In genomic region chr8:61404178-61404560, GRCm38 (mm10) we compare ENCODE assay signal across 8 mouse cellular contexts.
A peak's percentile ranks its signal among the peaks of the same experiment; 100 is the strongest.
DNase-seq lines count a peak whose midpoint lies in the region; ATAC-seq and TF ChIP-seq lines count a peak whose summit lies in the region.

No protein-coding gene starts in this region.

- H3K36me3 ChIP-seq in kidney, adult 2 months (ENCODE audit: control insufficient read depth, insufficient read depth, low read length) = no peaks in the 10 kb centered on the region
- H3K36me3 ChIP-seq in forebrain, embryonic 13.5 days (ENCODE audit: poor library complexity, severe bottlenecking) = no peaks in the 10 kb centered on the region
- H3K36me3 ChIP-seq in kidney, postnatal 0 days (ENCODE audit: insufficient read depth, low read length) = no peaks in the 10 kb centered on the region

- no peak overlapping the region; the same call in 1 of the 2 replicates for H3K4me2 ChIP-seq in forebrain, embryonic 13.5 days
- no peak overlapping the region for H3K4me2 ChIP-seq in kidney, postnatal 0 days (ENCODE audit: low read length)

- TF ChIP-seq POLR2A in kidney, adult 2 months (IDR thresholded peaks at IDR 0.05; ENCODE audit: low read depth, low read length) = no peak

- WGBS in kidney, adult 2 months = 50% methylated on average over 3 of the region's 3 CpGs
- 6% methylated on average over 3 of the region's 3 CpGs for WGBS in forebrain, embryonic 13.5 days
- WGBS in kidney, postnatal 0 days = 42% methylated on average over 3 of the region's 3 CpGs

- intact Hi-C loops in left cerebral cortex, adult 2 months (cut with DNase I) = no loop called here

- H3K4me3 ChIP-seq in kidney, adult 2 months (ENCODE audit: insufficient read depth, low read depth, low read length) = no peak overlapping the region
- no peak overlapping the region for H3K4me3 ChIP-seq in forebrain, embryonic 13.5 days
- no peak overlapping the region for H3K4me3 ChIP-seq in kidney, postnatal 0 days (replicated peaks; ENCODE audit: low read depth, low read length)
- H3K4me3 ChIP-seq in left cerebral cortex, adult 2 months = no peak overlapping the region

- TF ChIP-seq CTCF in kidney, adult 2 months (conservative IDR thresholded peaks at IDR 0.05; ENCODE audit: insufficient read depth, insufficient read length, low read depth, low read length) = no peak
- peak; percentile 34; the same call in 1 of the 2 replicates for TF ChIP-seq CTCF in kidney, postnatal 0 days (IDR thresholded peaks at IDR 0.05; ENCODE audit: low read depth)
- no peak for TF ChIP-seq CTCF in left cerebral cortex, adult 2 months (IDR thresholded peaks at IDR 0.05)

- peak; percentile 25 for DNase-seq in kidney, adult 2 months
- DNase-seq in kidney, adult 11 months = no peak
- peak; percentile 35 for DNase-seq in kidney, postnatal 0 days (ENCODE audit: low spot score)
- DNase-seq in retina, embryonic 14.5 days (ENCODE audit: low spot score) = peak; percentile 44
- DNase-seq in left cerebral cortex, adult 2 months (ENCODE audit: extremely low spot score in 1 of 2, low spot score in 2 of 2) = no peak
- no peak for DNase-seq in yolk sac, embryonic 10.5 days (ENCODE audit: low spot score)
- DNase-seq in right cerebral cortex, postnatal 14 days = no peak

- H3K27ac ChIP-seq in kidney, adult 2 months (ENCODE audit: insufficient read depth, low read depth, low read length) = no peak overlapping the region
- peak overlapping the region; percentile 86 for H3K27ac ChIP-seq in forebrain, embryonic 13.5 days
- peak overlapping the region; percentile 38; the same call in 1 of the 2 replicates for H3K27ac ChIP-seq in kidney, postnatal 0 days
- H3K27ac ChIP-seq in left cerebral cortex, adult 2 months = no peak overlapping the region

- ATAC-seq in forebrain, embryonic 13.5 days = peak; percentile 66
- ATAC-seq in kidney, postnatal 0 days (replicated peaks; ENCODE audit: low FRiP score, low read depth) = no peak

- no peak overlapping the region for H3K9ac ChIP-seq in forebrain, embryonic 13.5 days
- H3K9ac ChIP-seq in kidney, postnatal 0 days (ENCODE audit: low read depth, low read length) = no peak overlapping the region

- H3K27me3 ChIP-seq in kidney, adult 2 months (replicated peaks; ENCODE audit: control insufficient read depth, insufficient read depth, low read length) = no peaks in the 10 kb centered on the region
- H3K27me3 ChIP-seq in forebrain, embryonic 13.5 days = no peaks in the 10 kb centered on the region
- H3K27me3 ChIP-seq in kidney, postnatal 0 days (ENCODE audit: insufficient read depth, low read length) = no peaks in the 10 kb centered on the region

- H3K9me3 ChIP-seq in forebrain, embryonic 13.5 days (replicated peaks) = no peaks in the 10 kb centered on the region
- no peaks in the 10 kb centered on the region for H3K9me3 ChIP-seq in kidney, postnatal 0 days (replicated peaks; ENCODE audit: low read length)

- H3K4me1 ChIP-seq in kidney, adult 2 months (ENCODE audit: control insufficient read depth, insufficient read depth, low read length) = peaks cover 9% of the 10 kb centered on the region
- peaks cover 31% of the 10 kb centered on the region for H3K4me1 ChIP-seq in forebrain, embryonic 13.5 days
- H3K4me1 ChIP-seq in kidney, postnatal 0 days (replicated peaks; ENCODE audit: insufficient read depth, low read length) = no peaks in the 10 kb centered on the region

Comparison
In these comparisons a context has a peak if more than half of its experiments do, and no peak if none do; other contexts are left out.
1. DNase-seq: peak in kidney, adult 2 months (single experiment), kidney, postnatal 0 days (single experiment) and retina, embryonic 14.5 days (single experiment); none in kidney, adult 11 months (single experiment), left cerebral cortex, adult 2 months (0 of 2), yolk sac, embryonic 10.5 days (single experiment) and right cerebral cortex, postnatal 14 days (single experiment).
2. H3K27ac ChIP-seq: peak in forebrain, embryonic 13.5 days (single experiment) and kidney, postnatal 0 days (single experiment); none in kidney, adult 2 months (single experiment) and left cerebral cortex, adult 2 months (single experiment).